Mouse (Mus musculus) adipocyte (in vitro differentiated cells): ENCODE measurements around the gene LTO1.

Experiments used
- DNase-seq: peaks from one replicate; pipeline ENCODE4 v3.0.0-alpha.2; 2016; ENCODE audit warnings: low spot score

Gene LTO1

GRCm38 (mm10) chr7:144940003-144940571, 25.2 kb downstream of the LTO1 start:
- no peak for DNase-seq

- DNase-seq = no peak
These were observed 25.7 kb downstream of the LTO1 start for GRCm38 (mm10) chr7:144940585-144940984.

GRCm38 (mm10) chr7:144941242-144941831, 26.4 kb downstream of the LTO1 start:
- DNase-seq = peak; percentile 83

GRCm38 (mm10) chr7:144942071-144942743, 27.3 kb downstream of the LTO1 start:
- DNase-seq = no peak

GRCm38 (mm10) chr7:144942744-144943135, 27.8 kb downstream of the LTO1 start:
- no peak for DNase-seq

- peak; percentile 43 for DNase-seq
These were observed 28.4 kb downstream of the LTO1 start for GRCm38 (mm10) chr7:144943254-144943653.

- no peak for DNase-seq
These were observed 43.9 kb downstream of the LTO1 start for GRCm38 (mm10) chr7:144958509-144959395.

- peak; percentile 48 for DNase-seq
These were observed 49.0 kb downstream of the LTO1 start for GRCm38 (mm10) chr7:144963911-144964310.

GRCm38 (mm10) chr7:144964316-144964715, 49.4 kb downstream of the LTO1 start:
- DNase-seq = no peak

- DNase-seq = no peak
These were observed 51.0 kb downstream of the LTO1 start for GRCm38 (mm10) chr7:144965893-144966292.

- no peak for DNase-seq
These were observed 56.3 kb downstream of the LTO1 start for GRCm38 (mm10) chr7:144970997-144971768.

- no peak for DNase-seq
These were observed 56.9 kb downstream of the LTO1 start for GRCm38 (mm10) chr7:144971769-144972168.

GRCm38 (mm10) chr7:144973461-144973860, 58.6 kb downstream of the LTO1 start:
- DNase-seq = no peak

GRCm38 (mm10) chr7:144977121-144977520, 62.2 kb downstream of the LTO1 start:
- peak; percentile 69 for DNase-seq

GRCm38 (mm10) chr7:144979814-144980213, 64.9 kb downstream of the LTO1 start:
- no peak for DNase-seq
